25 mouse cellular contexts compared by ENCODE assay signal in the genomic region with DNA sequence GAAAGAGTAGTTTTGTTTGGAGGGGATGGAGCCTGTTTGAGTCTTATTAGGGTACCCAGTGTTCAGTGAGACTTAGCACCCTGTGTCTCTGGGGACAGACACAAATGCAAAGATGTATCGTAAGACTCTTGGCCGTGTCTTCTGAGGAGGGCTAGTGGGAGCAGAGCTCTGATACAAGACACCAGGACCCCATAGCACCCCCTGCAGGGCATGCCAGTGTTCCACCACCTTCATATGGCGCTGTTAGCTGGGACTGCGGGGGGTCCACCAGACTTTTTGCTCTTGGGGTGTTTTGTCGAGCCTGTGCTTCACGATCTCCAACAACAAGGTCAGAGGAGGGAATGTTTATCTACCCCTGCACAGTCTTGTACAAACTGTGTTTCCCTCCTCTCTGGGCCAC. TPM values are rescaled to one million over a fixed set of nuclear protein-coding genes. Genes with fewer than 3 reads are reported as not detected.
A peak's percentile ranks its signal among the peaks of the same experiment; 100 is the strongest.
DNase-seq lines count a peak whose midpoint lies in the region; ATAC-seq and TF ChIP-seq lines count a peak whose summit lies in the region.
"Had no signal": no experiment of that assay in that cellular context is flagged by ENCODE, and none has a peak within 500 bp of the region (broad histone marks: within the 10 kb centered on the region; RNA-seq: fewer than 3 reads in every experiment).

No protein-coding gene starts in this region.

- H3K4me3 ChIP-seq in forebrain, postnatal 0 days (ENCODE audit: low read depth, low read length) = no peak overlapping the region
- H3K4me3 ChIP-seq in forebrain, embryonic 14.5 days (ENCODE audit: low read depth, low read length) = no peak overlapping the region
- no peak overlapping the region for H3K4me3 ChIP-seq in left cerebral cortex, adult 2 months
- H3K4me3 ChIP-seq in thymus, adult 2 months (ENCODE audit: control insufficient read depth, insufficient read depth, low read length) = no peak overlapping the region
- H3K4me3 ChIP-seq: embryonic facial prominence, embryonic 10.5 days; heart, embryonic 10.5 days; limb, embryonic 15.5 days; midbrain, embryonic 13.5 days; stomach, embryonic 15.5 days had no signal

- TF ChIP-seq CTCF in forebrain, postnatal 0 days (IDR thresholded peaks at IDR 0.05; ENCODE audit: low read depth) = 0 out of 2 replicates have a peak, but pooled peaks have one; percentile 5
- TF ChIP-seq CTCF in left cerebral cortex, adult 2 months (IDR thresholded peaks at IDR 0.05) = peak; percentile 20
- no peak for TF ChIP-seq CTCF in thymus, adult 2 months (IDR thresholded peaks at IDR 0.05; ENCODE audit: borderline replicate concordance, control insufficient read depth, extremely low read depth, insufficient read depth, low read length, poor library complexity)

- no peak overlapping the region for H3K27ac ChIP-seq in forebrain, postnatal 0 days (ENCODE audit: low read depth, low read length)
- H3K27ac ChIP-seq in forebrain, embryonic 14.5 days (ENCODE audit: low read depth, low read length) = no peak overlapping the region
- H3K27ac ChIP-seq in left cerebral cortex, adult 2 months = no peak overlapping the region
- no peak overlapping the region for H3K27ac ChIP-seq in thymus, adult 2 months (ENCODE audit: control insufficient read depth, insufficient read depth, low read length)
- H3K27ac ChIP-seq: heart, embryonic 10.5 days; limb, embryonic 15.5 days; midbrain, embryonic 13.5 days; stomach, embryonic 15.5 days had no signal

- no peaks in the 10 kb centered on the region for H3K27me3 ChIP-seq in forebrain, postnatal 0 days (ENCODE audit: insufficient read depth, low read length)
- no peaks in the 10 kb centered on the region for H3K27me3 ChIP-seq in forebrain, embryonic 14.5 days (replicated peaks; ENCODE audit: control insufficient read depth, insufficient read depth, low read length)
- H3K27me3 ChIP-seq in thymus, adult 2 months (ENCODE audit: control insufficient read depth, insufficient read depth, low read length) = no peaks in the 10 kb centered on the region
- H3K27me3 ChIP-seq: limb, embryonic 15.5 days; midbrain, embryonic 13.5 days; stomach, embryonic 15.5 days had no signal

- H3K9ac ChIP-seq in forebrain, postnatal 0 days = no peak overlapping the region
- H3K9ac ChIP-seq in forebrain, embryonic 14.5 days (ENCODE audit: low read length) = no peak overlapping the region
- H3K9ac ChIP-seq: limb, embryonic 15.5 days; midbrain, embryonic 13.5 days; stomach, embryonic 15.5 days had no signal

- ATAC-seq in forebrain, postnatal 0 days = no peak
- ATAC-seq in forebrain, embryonic 14.5 days = no peak
- ATAC-seq in megakaryocyte progenitor cell, adult 5-6 weeks (replicated peaks; ENCODE audit: poor library complexity) = 0 out of 2 replicates have a peak, but pooled peaks have one; percentile 39
- ATAC-seq: forebrain, embryonic 16.5 days; hindbrain, embryonic 16.5 days; intestine, embryonic 16.5 days; midbrain, embryonic 13.5 days had no signal

- no peak overlapping the region for H3K4me2 ChIP-seq in forebrain, postnatal 0 days (ENCODE audit: low read depth)
- H3K4me2 ChIP-seq in forebrain, embryonic 14.5 days (ENCODE audit: low read length) = no peak overlapping the region
- H3K4me2 ChIP-seq: limb, embryonic 15.5 days; midbrain, embryonic 13.5 days; stomach, embryonic 15.5 days had no signal

- DNase-seq in forebrain, postnatal 0 days = no peak
- no peak for DNase-seq in forebrain, embryonic 14.5 days (ENCODE audit: low spot score)
- DNase-seq in left cerebral cortex, adult 2 months (ENCODE audit: extremely low spot score in 1 of 2, low spot score in 2 of 2) = no peak
- no peak for DNase-seq in left cerebral cortex, postnatal 10 days (ENCODE audit: extremely low spot score in 1 of 2, low spot score in 2 of 2)
- peak; percentile 7 for DNase-seq in thymus, adult 2 months
- no peak for DNase-seq in thymus, postnatal 25 days
- DNase-seq in embryo, embryonic 10 days (ENCODE audit: low spot score) = no peak
- DNase-seq: adrenal gland, postnatal 36 days; cerebellum, adult 9-10 months; kidney, adult 9 months; layer of hippocampus, adult 9-11 months; left cerebral cortex, postnatal 4 days; lung, adult 18-20 months; lung, postnatal 10 days; right cerebral cortex, postnatal 4 days; thymus, postnatal 14 days had no signal

- no peaks in the 10 kb centered on the region for H3K4me1 ChIP-seq in forebrain, postnatal 0 days (ENCODE audit: insufficient read depth)
- H3K4me1 ChIP-seq in forebrain, embryonic 14.5 days (ENCODE audit: control insufficient read depth, insufficient read depth, low read length) = no peaks in the 10 kb centered on the region
- H3K4me1 ChIP-seq in thymus, adult 2 months (replicated peaks; ENCODE audit: control insufficient read depth, insufficient read depth, low read length) = no peaks in the 10 kb centered on the region
- H3K4me1 ChIP-seq: limb, embryonic 15.5 days; midbrain, embryonic 13.5 days; stomach, embryonic 15.5 days had no signal

- 88% methylated on average over 6 of the region's 6 CpGs for WGBS in forebrain, postnatal 0 days
- WGBS in forebrain, embryonic 14.5 days = 94% methylated on average over 6 of the region's 6 CpGs
- WGBS in thymus, adult 2 months = 94% methylated on average over 6 of the region's 6 CpGs

- no peaks in the 10 kb centered on the region for H3K9me3 ChIP-seq in forebrain, postnatal 0 days (ENCODE audit: low read length)
- no peaks in the 10 kb centered on the region for H3K9me3 ChIP-seq in forebrain, embryonic 14.5 days (replicated peaks; ENCODE audit: control insufficient read depth, low read length)
- H3K9me3 ChIP-seq: embryonic facial prominence, embryonic 10.5 days; limb, embryonic 15.5 days; midbrain, embryonic 13.5 days; stomach, embryonic 15.5 days had no signal

- TF ChIP-seq POLR2A in thymus, adult 2 months (IDR thresholded peaks at IDR 0.05; ENCODE audit: control insufficient read depth, extremely low read depth, insufficient read depth, low read length, poor library complexity) = no peak

- intact Hi-C loops in left cerebral cortex, adult 2 months (cut with DNase I) = no loop called here
- intact Hi-C loops in left cerebral cortex, postnatal 10 days (cut with DNase I) = no loop called here

- H3K36me3 ChIP-seq in forebrain, postnatal 0 days (ENCODE audit: insufficient read depth) = peaks cover 94% of the 10 kb centered on the region
- peaks cover 93% of the 10 kb centered on the region for H3K36me3 ChIP-seq in forebrain, embryonic 14.5 days (ENCODE audit: control insufficient read depth, insufficient read depth, low read length)
- H3K36me3 ChIP-seq in thymus, adult 2 months (ENCODE audit: control insufficient read depth, insufficient read depth, low read length) = no peaks in the 10 kb centered on the region
- H3K36me3 ChIP-seq: stomach, embryonic 15.5 days had no signal

RNA-seq across cellular contexts. Expression of gene Rcc1l, which starts 37.1 kb away (rescaled TPM):
- total RNA-seq in forebrain, postnatal 0 days (2014; rRNA removed) = 21.6 and 26.0 TPM in 2 replicates
- 22.4 TPM in 2 replicates for polyA plus RNA-seq in forebrain, postnatal 0 days (2015; fragmentation: Nextera tagmentation; extraction: Ambion mirVana)
- polyA plus RNA-seq in forebrain, embryonic 14.5 days (2014; fragmentation: Nextera tagmentation; extraction: Ambion mirVana) = 20.1 and 20.4 TPM in 2 replicates
- 10 to 100 TPM; 15.4 to 19.2 TPM for total RNA-seq in left cerebral cortex, adult 2 months (2021)
- 10 to 100 TPM; 18.4 to 21.1 TPM for total RNA-seq in left cerebral cortex, postnatal 10 days (2021)
- 18.0 and 20.4 TPM in 2 replicates for polyA plus RNA-seq in thymus, adult 2 months (2012; rRNA removed)
- total RNA-seq in megakaryocyte progenitor cell, adult 5-6 weeks (2015) = 10.6 and 11.1 TPM in 2 replicates
- total RNA-seq in megakaryocyte progenitor cell, adult 5-6 weeks (2017) = 8.8 and 10.2 TPM in 2 replicates

RNA-seq across cellular contexts. Expression of gene Castor2, which starts 39.9 kb away (rescaled TPM):
- total RNA-seq in forebrain, postnatal 0 days (2014; rRNA removed) = 16.8 and 19.3 TPM in 2 replicates
- 18.9 and 21.9 TPM in 2 replicates for polyA plus RNA-seq in forebrain, postnatal 0 days (2015; fragmentation: Nextera tagmentation; extraction: Ambion mirVana)
- 21.9 and 23.1 TPM in 2 replicates for polyA plus RNA-seq in forebrain, embryonic 14.5 days (2014; fragmentation: Nextera tagmentation; extraction: Ambion mirVana)
- 10 to 100 TPM; 86.7 to 93.1 TPM for total RNA-seq in left cerebral cortex, adult 2 months (2021)
- 10 to 100 TPM; 54.9 to 57.6 TPM for total RNA-seq in left cerebral cortex, postnatal 10 days (2021)
- polyA plus RNA-seq in thymus, adult 2 months (2012; rRNA removed) = 15.9 and 18.0 TPM in 2 replicates
- total RNA-seq in megakaryocyte progenitor cell, adult 5-6 weeks (2015) = 2.7 and 2.8 TPM in 2 replicates
- total RNA-seq in megakaryocyte progenitor cell, adult 5-6 weeks (2017) = 0.54 and 0.57 TPM in 2 replicates

RNA-seq across cellular contexts. Expression of gene Gtf2ird2, which starts 44.4 kb away (rescaled TPM):
- total RNA-seq in forebrain, postnatal 0 days (2014; rRNA removed) = 14.3 and 20.4 TPM in 2 replicates
- polyA plus RNA-seq in forebrain, postnatal 0 days (2015; fragmentation: Nextera tagmentation; extraction: Ambion mirVana) = 8.8 and 11.8 TPM in 2 replicates
- 5.7 and 7.7 TPM in 2 replicates for polyA plus RNA-seq in forebrain, embryonic 14.5 days (2014; fragmentation: Nextera tagmentation; extraction: Ambion mirVana)
- 10 to 100 TPM; 17.7 to 20.1 TPM for total RNA-seq in left cerebral cortex, adult 2 months (2021)
- total RNA-seq in left cerebral cortex, postnatal 10 days (2021) = 10 to 100 TPM; 14.1 to 16.5 TPM
- 9.7 and 9.9 TPM in 2 replicates for polyA plus RNA-seq in thymus, adult 2 months (2012; rRNA removed)
- 4.2 TPM in 2 replicates for total RNA-seq in megakaryocyte progenitor cell, adult 5-6 weeks (2015)
- 4.2 and 4.7 TPM in 2 replicates for total RNA-seq in megakaryocyte progenitor cell, adult 5-6 weeks (2017)
